Mouse (Mus musculus) large intestine, adult 2 months (tissue): ENCODE measurements around the gene Prrt2. TPM values are rescaled to one million over a fixed set of nuclear protein-coding genes. Genes with fewer than 3 reads are reported as not detected.
A peak's percentile ranks its signal among the peaks of the same experiment; 100 is the strongest.

Source experiments
- DNase-seq: peaks from one replicate; pipeline ENCODE4 v3.0.0-alpha.2; 2012; ENCODE audit warnings: low read depth, low spot score
- WGBS: fragments of 180-500 bp; shearing (Covaris S2); methylation state at CpG from one replicate; pipeline ENCODE4 v1.1.7; 2018; 5-methylcytosine and 5-hydroxymethylcytosine counted together
- polyA plus RNA-seq: library from polyadenylated mRNA; depleted of rRNA; stranded (reverse); fragments of >200 nt; gene quantifications from 2 replicates; pipeline ENCODE4 v1.2.3, GENCODE M21; 2012

The Prrt2 gene
- polyA plus RNA-seq, 1 experiment = 1.7 TPM

GRCm38 (mm10) chr7:127008239-127009019 lies 12.6 kb downstream of the Prrt2 start:
- WGBS = 18% methylated on average over 9 of the region's 9 CpGs
- peak; percentile 91 for DNase-seq

- 66% methylated on average over 6 of the region's 6 CpGs for WGBS
- DNase-seq = no peak
Measured at GRCm38 (mm10) chr7:127007313-127008024, 13.5 kb downstream of the Prrt2 start.

- DNase-seq = no peak
- WGBS = 37% methylated on average over 4 of the region's 4 CpGs
Measured at GRCm38 (mm10) chr7:127004122-127004875, 16.7 kb downstream of the Prrt2 start.

GRCm38 (mm10) chr7:127003620-127004019 lies 17.4 kb downstream of the Prrt2 start:
- DNase-seq = peak; percentile 97
- WGBS = 26% methylated on average over 5 of the region's 5 CpGs

GRCm38 (mm10) chr7:126999568-126999967 lies 21.4 kb downstream of the Prrt2 start:
- WGBS = 83% methylated on average over 10 of the region's 10 CpGs
- no peak for DNase-seq

- no peak for DNase-seq
- WGBS = 83% methylated on average over 4 of the region's 4 CpGs
Measured at GRCm38 (mm10) chr7:126996449-126996848, 24.6 kb downstream of the Prrt2 start.

- WGBS = 81% methylated on average over 8 of the region's 8 CpGs
- no peak for DNase-seq
Measured at GRCm38 (mm10) chr7:126988816-126989215, 32.2 kb downstream of the Prrt2 start.

- DNase-seq = no peak
- WGBS = 33% methylated on average over 9 of the region's 9 CpGs
Measured at GRCm38 (mm10) chr7:126986319-126986718, 34.7 kb downstream of the Prrt2 start.

- WGBS = 64% methylated on average over 10 of the region's 10 CpGs
- no peak for DNase-seq
Measured at GRCm38 (mm10) chr7:126984667-126985444, 36.2 kb downstream of the Prrt2 start.

- no peak for DNase-seq
- 73% methylated on average over 7 of the region's 7 CpGs for WGBS
Measured at GRCm38 (mm10) chr7:126983113-126983512, 37.9 kb downstream of the Prrt2 start.

GRCm38 (mm10) chr7:126982054-126982453 lies 39.0 kb downstream of the Prrt2 start:
- 36% methylated on average over 4 of the region's 4 CpGs for WGBS
- DNase-seq = no peak

- no peak for DNase-seq
- WGBS = 97% methylated on average over 2 of the region's 2 CpGs
Measured at GRCm38 (mm10) chr7:126981601-126982000, 39.4 kb downstream of the Prrt2 start.

- no peak for DNase-seq
- WGBS = 91% methylated on average over 6 of the region's 6 CpGs
Measured at GRCm38 (mm10) chr7:126978841-126979240, 42.2 kb downstream of the Prrt2 start.

- WGBS = 12% methylated on average over 14 of the region's 14 CpGs
- DNase-seq = peak; percentile 67
Measured at GRCm38 (mm10) chr7:126976878-126977459, 44.0 kb downstream of the Prrt2 start.

GRCm38 (mm10) chr7:126975950-126976866 lies 44.8 kb downstream of the Prrt2 start, which contains the start of gene Cdiptos:
Gene Cdiptos (minus strand): TSS chr7:126976098.
- under 1% methylated on average over 55 of the region's 55 CpGs for WGBS
- peak; percentile 89 for DNase-seq

- WGBS = 0% methylated on average over 1 of the region's 1 CpGs
- no peak for DNase-seq
Measured at GRCm38 (mm10) chr7:126975893-126975949, 45.3 kb downstream of the Prrt2 start, which contains the start of gene Cdipt. Gene Cdipt (plus strand): TSS chr7:126975914.

- DNase-seq = no peak
Measured at GRCm38 (mm10) chr7:126975493-126975892, 45.5 kb downstream of the Prrt2 start.

More at GRCm38 (mm10) chr7:126975493-126975892, 45.5 kb downstream of the Prrt2 start:
- 5% methylated on average over 8 of the region's 8 CpGs for WGBS
